Mouse (Mus musculus) liver, embryonic 16.5 days (tissue): ENCODE measurements around the gene Syce1. TPM values are rescaled to one million over a fixed set of nuclear protein-coding genes. Genes with fewer than 3 reads are reported as not detected.

Experiments
- ATAC-seq: fragments of 200-750 bp; cut with Nextera tagmentation; 2 replicates; pipeline ENCODE4 v1.8.0; 2017; ENCODE audit warnings: low read depth, mild to moderate bottlenecking, moderate number of reproducible peaks, moderate library complexity
- H3K27ac ChIP-seq: fragments of 300-500 bp; sonication (generic); 2 replicates; pipeline ENCODE4 v1.5.1; 2014; ENCODE audit warnings: mild to moderate bottlenecking, low read length
- H3K27me3 ChIP-seq: fragments of 300-500 bp; sonication (generic); 2 replicates; pipeline ENCODE4 v1.6.1; 2014; ENCODE audit warnings: low read depth, low read length, mixed read lengths; ENCODE audit not compliant: control insufficient read depth, insufficient read depth
- H3K36me3 ChIP-seq: fragments of 300-500 bp; sonication (generic); 2 replicates; pipeline ENCODE4 v1.6.1; 2014; ENCODE audit warnings: mild to moderate bottlenecking; ENCODE audit not compliant: control insufficient read depth, insufficient read depth
- H3K4me1 ChIP-seq: fragments of 300-500 bp; sonication (generic); 2 replicates; pipeline ENCODE4 v1.6.1; 2014; ENCODE audit warnings: low read depth, low read length, mixed read lengths; ENCODE audit not compliant: control insufficient read depth
- H3K4me2 ChIP-seq: fragments of 300-500 bp; sonication (generic); 2 replicates; pipeline ENCODE4 v1.6.1; 2014; ENCODE audit warnings: low read depth, low read length, mixed read lengths
- H3K4me3 ChIP-seq: fragments of 300-500 bp; sonication (generic); 2 replicates; pipeline ENCODE4 v1.5.1; 2014; ENCODE audit warnings: low read depth, mild to moderate bottlenecking, low read length
- H3K9ac ChIP-seq: fragments of 300-500 bp; sonication (generic); 2 replicates; pipeline ENCODE4 v1.6.1; 2014; ENCODE audit warnings: low read depth, low read length
- H3K9me3 ChIP-seq: fragments of 300-500 bp; sonication (generic); replicated peaks from 2 replicates; pipeline ENCODE4 v1.6.1; 2016; ENCODE audit warnings: low read length; ENCODE audit not compliant: control insufficient read depth
- WGBS: fragments of 180-500 bp; shearing (Covaris S2); extraction: QIAGEN DNeasy Blood & Tissue Kit; methylation state at CpG from one replicate; pipeline ENCODE4 v1.1.7; 2014; ENCODE audit not compliant: insufficient replicate concordance; 5-methylcytosine and 5-hydroxymethylcytosine counted together
- polyA plus RNA-seq: library from polyadenylated mRNA; unstranded; fragments of >200 nt; fragmentation: Nextera tagmentation; extraction: Ambion mirVana; gene quantifications from 2 replicates; pipeline ENCODE4 v1.2.1, GENCODE M21; 2015

The Syce1 gene
- polyA plus RNA-seq, 1 experiment from 2014 or later: 0.07 TPM

GRCm38 (mm10) chr7:140821653-140822329 is 34.1 kb upstream of the Syce1 start, which contains the start of gene Zfp941:
Gene Zfp941 (minus strand): TSS chr7:140822178.
- Histone ChIP-seq H3K27ac (no peak within 1 kb of the TSS), H3K4me3 (peak within 1 kb of the TSS; percentile 48), H3K9me3 (no peaks in the 10 kb centered on the region), H3K27me3 (no peaks in the 10 kb centered on the region), H3K36me3 (no peaks in the 10 kb centered on the region), H3K4me1 (no peaks in the 10 kb centered on the region; the same call in 1 of the 2 replicates), H3K9ac (peak within 1 kb of the TSS; percentile 39; the same call in 1 of the 2 replicates), H3K4me2 (peak within 1 kb of the TSS; percentile 64)
- 3% methylated on average over 21 of the region's 21 CpGs for WGBS
- peak; percentile 35; the same call in 1 of the 2 replicates for ATAC-seq

GRCm38 (mm10) chr7:140821305-140821652 is 33.6 kb upstream of the Syce1 start:
- no peak for ATAC-seq

GRCm38 (mm10) chr7:140820173-140820572 is 32.5 kb upstream of the Syce1 start:
- no peak for ATAC-seq
- Histone ChIP-seq H3K36me3 (no peaks in the 10 kb centered on the region), H3K27ac (no peak overlapping the region), H3K9me3 (no peaks in the 10 kb centered on the region), H3K4me2 (no peak overlapping the region), H3K4me1 (no peaks in the 10 kb centered on the region; the same call in 1 of the 2 replicates), H3K9ac (no peak overlapping the region), H3K27me3 (no peaks in the 10 kb centered on the region), H3K4me3 (no peak overlapping the region)
- WGBS: 48% methylated on average over 4 of the region's 4 CpGs

More at GRCm38 (mm10) chr7:140821305-140821652, 33.6 kb upstream of the Syce1 start:
- Histone ChIP-seq H3K4me2 (peak overlapping the region; percentile 64), H3K9ac (no peak overlapping the region), H3K36me3 (no peaks in the 10 kb centered on the region), H3K4me3 (peak overlapping the region; percentile 48), H3K27me3 (no peaks in the 10 kb centered on the region), H3K9me3 (no peaks in the 10 kb centered on the region), H3K27ac (no peak overlapping the region), H3K4me1 (no peaks in the 10 kb centered on the region; the same call in 1 of the 2 replicates)
- WGBS: 61% methylated on average over 5 of the region's 5 CpGs

GRCm38 (mm10) chr7:140812850-140813249 is 25.2 kb upstream of the Syce1 start:
- H3K4me3 ChIP-seq: no peak overlapping the region
- H3K4me2 ChIP-seq: no peak overlapping the region
- H3K4me1 ChIP-seq: no peaks in the 10 kb centered on the region
- no peaks in the 10 kb centered on the region for H3K36me3 ChIP-seq
- H3K9ac ChIP-seq: no peak overlapping the region
- 69% methylated on average over 12 of the region's 12 CpGs for WGBS
- H3K27ac ChIP-seq: no peak overlapping the region
- H3K27me3 ChIP-seq: no peaks in the 10 kb centered on the region
- no peaks in the 10 kb centered on the region for H3K9me3 ChIP-seq
- ATAC-seq: no peak

- no peaks in the 10 kb centered on the region for H3K9me3 ChIP-seq
- H3K9ac ChIP-seq: no peak overlapping the region
- no peaks in the 10 kb centered on the region for H3K4me1 ChIP-seq
- no peak overlapping the region for H3K27ac ChIP-seq
- no peak for ATAC-seq
- no peak overlapping the region for H3K4me2 ChIP-seq
- H3K36me3 ChIP-seq: no peaks in the 10 kb centered on the region
- 73% methylated on average over 13 of the region's 13 CpGs for WGBS
- H3K27me3 ChIP-seq: no peaks in the 10 kb centered on the region
- H3K4me3 ChIP-seq: no peak overlapping the region
Measured at GRCm38 (mm10) chr7:140811714-140812113, 24.1 kb upstream of the Syce1 start.

- no peak overlapping the region for H3K9ac ChIP-seq
- no peaks in the 10 kb centered on the region for H3K36me3 ChIP-seq
- no peak overlapping the region for H3K4me3 ChIP-seq
- 74% methylated on average over 6 of the region's 6 CpGs for WGBS
- no peaks in the 10 kb centered on the region for H3K4me1 ChIP-seq
- no peak for ATAC-seq
- no peak overlapping the region for H3K27ac ChIP-seq
- no peaks in the 10 kb centered on the region for H3K9me3 ChIP-seq
- H3K27me3 ChIP-seq: no peaks in the 10 kb centered on the region
- no peak overlapping the region for H3K4me2 ChIP-seq
Measured at GRCm38 (mm10) chr7:140810496-140810895, 22.8 kb upstream of the Syce1 start.

- Histone ChIP-seq H3K9ac (no peak overlapping the region), H3K27me3 (no peaks in the 10 kb centered on the region), H3K4me2 (no peak overlapping the region), H3K4me3 (no peak overlapping the region), H3K36me3 (no peaks in the 10 kb centered on the region), H3K9me3 (no peaks in the 10 kb centered on the region), H3K27ac (no peak overlapping the region), H3K4me1 (no peaks in the 10 kb centered on the region)
- ATAC-seq: 0 out of 2 replicates have a peak, but pooled peaks have one; percentile 30
- WGBS: 12% methylated on average over 1 of the region's 1 CpGs
Measured at GRCm38 (mm10) chr7:140805704-140806103, 18.1 kb upstream of the Syce1 start.

- Histone ChIP-seq H3K36me3 (no peaks in the 10 kb centered on the region), H3K9me3 (no peaks in the 10 kb centered on the region), H3K9ac (no peak overlapping the region), H3K4me3 (no peak overlapping the region), H3K27me3 (no peaks in the 10 kb centered on the region), H3K4me1 (no peaks in the 10 kb centered on the region), H3K4me2 (no peak overlapping the region), H3K27ac (no peak overlapping the region)
- 69% methylated on average over 6 of the region's 6 CpGs for WGBS
- no peak for ATAC-seq
Measured at GRCm38 (mm10) chr7:140802629-140803028, 15.0 kb upstream of the Syce1 start.

GRCm38 (mm10) chr7:140798212-140798611 is 10.6 kb upstream of the Syce1 start:
- Histone ChIP-seq H3K4me3 (no peak overlapping the region), H3K4me1 (no peaks in the 10 kb centered on the region), H3K9ac (no peak overlapping the region), H3K27ac (no peak overlapping the region), H3K36me3 (no peaks in the 10 kb centered on the region), H3K4me2 (no peak overlapping the region), H3K9me3 (no peaks in the 10 kb centered on the region), H3K27me3 (no peaks in the 10 kb centered on the region)
- ATAC-seq: no peak
- WGBS: 44% methylated on average over 2 of the region's 2 CpGs
